Mouse (Mus musculus) mesoderm, embryonic 11.5 days (tissue): Measurements from ENCODE around the gene Rrp8.

Source experiments
- DNase-seq: peaks from one replicate; pipeline ENCODE4 v3.0.0-alpha.2; 2012; ENCODE audit warnings: low read depth, low spot score

The Rrp8 gene

DNA sequence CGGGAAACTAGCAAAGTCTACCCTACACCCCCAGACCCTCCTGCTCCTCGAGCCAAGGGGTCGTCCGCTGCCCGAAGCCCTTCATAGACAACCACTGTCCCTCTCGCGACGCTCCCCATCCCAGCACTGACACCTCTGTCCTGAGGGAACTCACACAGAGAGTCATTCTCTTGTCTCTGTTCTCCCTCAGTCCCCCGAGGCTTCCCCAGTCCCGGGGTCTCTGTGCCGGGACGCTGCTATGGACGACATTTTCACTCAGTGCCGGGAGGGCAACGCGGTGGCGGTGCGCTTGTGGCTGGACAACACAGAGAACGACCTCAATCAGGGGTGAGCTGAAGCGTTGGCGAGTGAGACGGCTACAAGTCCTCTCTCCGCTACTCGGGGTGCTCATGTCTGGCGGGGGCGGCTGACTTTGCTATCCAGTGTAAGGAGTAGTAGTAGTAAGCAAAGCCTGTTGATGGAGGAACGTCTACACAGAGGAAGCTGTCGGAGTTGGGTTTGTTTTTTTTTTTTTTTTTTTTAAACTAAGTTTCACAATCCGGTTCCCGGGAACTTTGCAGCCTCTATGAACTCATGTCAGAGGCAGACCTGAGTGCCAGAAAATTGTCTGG, at the start of gene Rrp8:
Gene Rrp8 (minus strand): TSS at position 475 of the 611 bp plus-strand sequence.
- DNase-seq: peak; percentile 54

DNA sequence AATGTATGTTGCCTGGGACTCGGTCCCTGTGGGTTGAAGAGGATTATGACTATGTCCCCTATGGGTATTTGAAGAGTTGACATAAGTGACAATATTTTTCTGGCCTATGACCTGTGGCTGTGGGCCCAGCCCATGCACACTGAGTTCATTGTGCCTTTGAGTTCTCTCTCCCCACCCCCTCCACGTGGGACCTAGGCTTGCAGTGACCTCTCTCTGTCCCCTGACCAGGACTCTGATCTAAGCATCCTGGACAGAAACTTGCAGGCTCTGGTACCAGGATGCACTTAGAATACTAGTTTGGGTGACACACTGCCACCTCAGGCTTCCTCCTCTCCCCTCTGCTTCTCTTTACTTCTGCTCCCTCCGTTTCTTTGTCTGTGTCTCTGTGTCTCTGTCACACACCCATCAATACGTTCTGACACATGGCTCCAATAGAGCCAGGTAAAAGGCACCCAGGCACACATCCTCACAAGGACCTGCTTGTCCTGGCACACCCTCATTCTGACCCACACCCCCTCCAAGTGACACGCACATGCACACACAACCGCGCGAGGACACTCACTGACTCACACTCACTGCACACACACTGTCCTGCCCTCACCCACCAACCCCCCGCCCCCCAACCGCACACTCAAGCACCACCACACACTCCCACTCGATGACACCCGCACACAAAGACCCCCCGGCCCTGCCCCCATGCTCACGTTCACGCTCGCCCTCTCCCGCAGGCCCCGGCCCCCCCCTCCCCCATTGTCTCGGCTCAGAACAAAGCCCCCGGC, 49.5 kb upstream of the Rrp8 start:
- peak; percentile 51 for DNase-seq

DNA sequence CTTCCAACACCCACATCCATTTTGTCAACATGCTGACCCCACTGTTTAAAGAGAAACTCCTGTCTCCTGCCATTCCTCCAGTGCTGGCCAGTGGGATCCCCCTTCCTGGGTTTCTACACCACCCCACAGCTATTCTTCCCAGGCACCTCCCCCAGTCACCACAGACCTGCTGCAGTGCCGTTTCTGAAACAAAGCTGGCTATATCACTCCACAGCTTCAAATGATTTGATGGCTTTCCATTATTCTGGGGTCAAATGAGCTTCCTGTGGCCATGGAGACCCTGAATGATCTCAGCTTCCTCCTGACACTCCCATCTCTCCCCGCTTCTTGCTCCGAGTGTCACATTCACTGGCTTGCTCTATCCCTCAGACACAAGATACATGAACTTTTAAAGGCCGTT, 47.4 kb upstream of the Rrp8 start:
- no peak for DNase-seq

DNA sequence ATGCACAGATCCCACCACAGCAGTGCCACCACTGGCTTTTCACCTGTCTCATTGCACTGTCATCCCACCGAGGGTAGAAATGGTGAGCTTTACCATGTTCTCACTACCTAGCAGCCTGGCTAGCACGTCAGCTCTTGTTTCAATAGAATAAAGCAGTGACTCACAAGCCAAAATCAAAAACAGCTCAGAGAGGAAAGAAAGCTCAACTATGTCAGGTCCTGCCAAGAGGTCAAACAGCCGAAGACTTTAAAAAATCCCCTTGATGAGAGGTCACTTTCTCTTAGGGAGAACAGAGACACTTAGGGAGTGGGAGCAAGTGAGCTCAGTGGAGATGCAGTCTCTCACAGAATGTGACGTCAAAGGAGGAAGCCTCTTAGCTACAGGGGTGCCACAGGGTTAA, 46.7 kb upstream of the Rrp8 start:
- DNase-seq: no peak

DNA sequence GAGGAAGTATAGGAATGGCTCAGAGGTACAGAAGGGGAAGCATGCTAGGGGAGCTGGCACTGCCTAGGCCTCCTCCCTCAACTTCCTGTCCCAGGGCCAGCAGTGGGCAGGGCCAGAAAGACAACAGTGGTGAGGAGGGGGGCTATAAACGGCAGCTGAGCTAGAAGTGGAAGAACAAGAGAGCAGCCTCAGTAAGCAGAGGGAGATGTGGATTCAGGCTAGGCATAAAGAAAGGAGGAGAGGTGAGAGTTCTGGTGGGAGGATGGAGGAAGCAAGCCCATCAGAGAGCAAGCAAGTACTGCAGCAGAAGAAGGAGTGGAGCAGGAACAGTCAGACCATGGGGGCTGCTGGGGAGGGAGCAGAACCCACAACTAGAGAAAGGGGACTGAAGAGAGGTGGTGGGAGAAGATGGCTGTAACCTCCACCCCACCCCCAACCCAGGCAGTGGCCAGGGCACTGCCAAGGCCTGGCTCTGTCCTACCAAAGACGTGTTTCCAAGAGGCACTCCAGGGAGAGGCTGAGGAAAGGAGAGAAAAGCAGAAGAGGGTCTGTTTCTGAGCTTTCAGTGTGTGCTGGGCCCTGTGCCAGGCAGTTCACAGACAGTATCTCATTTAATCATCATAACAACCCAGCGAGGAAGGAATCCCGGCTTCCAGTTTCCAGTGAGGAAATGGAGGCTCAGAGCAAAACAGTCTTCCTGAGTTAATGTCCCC, 41.5 kb upstream of the Rrp8 start:
- DNase-seq: no peak

DNA sequence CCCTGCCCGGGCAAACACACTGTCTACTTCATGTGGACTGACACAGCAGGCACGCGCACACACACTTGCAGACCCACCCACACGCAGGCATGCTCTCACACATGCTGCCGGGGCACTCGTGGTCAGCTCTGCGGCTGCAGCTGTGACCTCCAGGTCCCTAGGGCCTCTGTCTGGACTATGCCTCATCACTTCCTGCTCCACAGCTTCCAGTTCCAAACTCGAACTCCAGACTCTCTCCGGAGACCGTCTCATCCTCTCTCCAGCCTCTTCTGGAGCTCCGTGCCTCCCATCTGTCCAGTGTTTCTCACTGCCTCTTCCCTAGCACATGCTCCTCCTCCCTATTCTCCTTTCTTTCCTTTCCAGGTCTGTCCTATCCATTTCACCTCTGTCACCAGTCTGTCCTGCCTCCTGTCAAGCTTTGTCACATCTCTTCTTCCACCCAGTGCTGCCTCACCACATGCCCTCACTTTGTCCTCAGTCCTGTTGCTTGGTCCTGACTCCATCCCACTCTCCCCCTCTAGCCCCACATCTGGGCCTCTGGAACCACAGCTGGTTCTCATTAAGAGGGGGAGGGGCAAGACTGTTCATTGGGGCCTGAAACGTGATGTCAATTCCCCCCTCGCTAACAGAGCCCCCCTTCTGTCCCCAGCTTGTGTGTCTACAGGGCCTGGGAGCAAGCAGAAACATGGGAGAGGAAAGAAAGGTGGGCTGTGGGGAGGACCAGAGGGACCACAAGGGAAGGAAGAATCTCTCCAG, 40.8 kb upstream of the Rrp8 start:
- peak; percentile 88 for DNase-seq

DNA sequence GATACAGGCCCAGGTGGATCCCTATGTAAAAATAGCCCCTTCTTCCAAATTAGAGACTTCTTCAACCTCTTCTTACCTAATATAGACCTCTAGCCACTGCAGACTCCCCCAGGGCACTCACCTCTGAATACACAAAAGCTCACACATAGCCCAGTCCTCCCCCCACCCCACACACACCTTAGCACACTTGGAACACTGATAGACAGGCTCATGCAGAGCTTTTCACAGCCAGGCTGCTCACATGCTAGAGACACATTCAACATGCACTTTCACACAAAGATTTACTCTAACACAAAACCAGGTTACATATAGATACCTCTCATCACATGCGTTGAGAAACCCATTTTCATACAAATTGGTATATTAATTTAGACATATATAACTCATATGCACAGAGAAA, 40.1 kb upstream of the Rrp8 start:
- DNase-seq: no peak

DNA sequence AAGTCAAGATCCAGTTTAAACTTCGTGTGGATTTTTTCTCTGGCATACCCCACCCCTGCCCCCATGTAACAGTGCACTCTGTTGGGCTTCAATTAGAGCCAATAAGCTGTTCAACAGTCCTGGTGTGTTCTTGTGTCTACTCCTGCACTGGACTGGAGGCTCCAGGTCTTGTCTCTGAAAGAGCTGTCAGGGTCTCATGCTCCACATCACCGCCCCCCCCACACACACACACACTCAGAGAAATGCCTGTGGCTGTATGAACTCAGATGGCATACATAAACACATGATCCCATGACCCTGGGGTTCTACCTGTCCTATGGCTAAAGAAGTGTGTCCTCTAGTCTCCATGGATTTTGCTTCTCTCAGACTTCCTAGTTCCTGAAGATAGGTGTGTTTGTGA, 38.8 kb upstream of the Rrp8 start:
- no peak for DNase-seq

DNA sequence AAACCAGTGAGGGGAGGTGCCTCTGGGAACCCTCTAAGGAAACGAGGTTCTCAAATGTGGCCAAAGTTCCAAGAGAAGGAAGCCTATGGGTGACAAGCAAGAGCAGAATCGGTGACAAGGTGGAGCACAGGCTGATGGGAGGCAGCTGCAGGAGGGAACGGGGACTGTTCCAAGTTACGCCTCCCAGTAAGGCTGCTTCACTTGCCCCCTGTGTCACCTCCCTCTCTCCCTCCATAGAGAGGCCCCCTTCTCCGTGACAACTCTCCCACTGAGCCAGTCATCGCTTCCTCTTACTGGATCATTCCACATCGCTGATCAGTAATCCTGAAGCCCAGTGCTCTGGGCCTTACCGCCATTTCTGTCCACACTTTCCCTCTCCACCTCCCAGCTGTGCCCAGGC, 37.5 kb upstream of the Rrp8 start:
- DNase-seq: no peak

DNA sequence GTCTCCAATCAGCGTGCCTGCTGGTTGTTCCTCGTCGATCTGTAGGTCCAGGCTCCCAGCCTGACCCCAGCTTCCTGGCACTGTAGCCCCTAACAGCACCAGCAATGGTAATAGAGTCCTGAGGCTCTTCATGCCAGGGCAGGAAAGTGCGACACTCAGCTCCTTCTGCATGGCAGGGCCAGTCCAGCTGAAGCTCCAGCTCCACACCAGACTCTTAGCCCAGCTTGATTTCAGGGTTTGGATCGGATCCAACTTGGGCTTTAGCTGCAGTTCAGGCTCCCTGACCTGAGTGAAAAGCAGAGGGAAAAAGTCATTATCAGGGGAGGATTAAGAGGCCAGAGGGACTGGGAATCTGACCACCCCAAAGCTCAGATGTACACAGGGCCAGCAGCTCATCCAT, 35.9 kb upstream of the Rrp8 start:
- no peak for DNase-seq

DNA sequence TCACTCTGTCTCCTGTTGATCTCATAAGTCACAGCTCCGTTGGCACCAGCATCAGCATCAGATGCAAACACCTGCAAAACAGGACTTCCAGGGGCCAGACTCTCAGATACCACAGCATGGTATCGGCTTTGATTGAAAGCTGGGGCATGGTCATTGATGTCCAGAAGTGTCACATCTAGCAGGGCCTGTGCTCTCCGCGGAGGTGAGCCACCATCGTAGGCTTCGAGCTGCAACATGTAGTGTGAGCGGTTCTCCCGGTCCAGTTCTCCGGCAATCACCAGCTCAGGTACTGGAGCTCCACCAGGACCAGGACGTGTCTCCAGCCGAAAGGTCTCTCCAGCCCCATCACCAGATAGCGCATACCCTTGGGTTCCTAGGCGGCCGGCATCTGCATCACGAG, 35.1 kb upstream of the Rrp8 start:
- DNase-seq: no peak

DNA sequence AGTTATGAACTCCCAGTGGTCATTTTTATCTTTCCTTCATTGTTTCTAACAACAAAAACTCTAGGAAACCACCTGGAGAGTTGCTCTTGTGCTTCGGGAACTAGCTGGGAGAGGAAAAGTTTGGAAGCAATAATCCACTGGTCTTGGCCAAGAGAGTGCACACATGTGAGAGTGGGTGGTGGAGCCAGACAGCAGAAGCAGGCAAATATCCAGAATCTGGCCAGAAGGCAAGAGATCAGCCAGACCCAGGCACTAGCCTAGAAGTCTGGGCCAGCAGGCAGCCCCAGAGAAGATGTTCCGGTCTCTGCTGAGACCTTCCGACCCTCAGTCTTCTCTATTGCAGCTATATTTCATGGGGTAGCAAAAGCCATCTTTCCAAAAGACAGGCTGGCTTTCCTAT, 32.8 kb upstream of the Rrp8 start:
- DNase-seq: no peak

DNA sequence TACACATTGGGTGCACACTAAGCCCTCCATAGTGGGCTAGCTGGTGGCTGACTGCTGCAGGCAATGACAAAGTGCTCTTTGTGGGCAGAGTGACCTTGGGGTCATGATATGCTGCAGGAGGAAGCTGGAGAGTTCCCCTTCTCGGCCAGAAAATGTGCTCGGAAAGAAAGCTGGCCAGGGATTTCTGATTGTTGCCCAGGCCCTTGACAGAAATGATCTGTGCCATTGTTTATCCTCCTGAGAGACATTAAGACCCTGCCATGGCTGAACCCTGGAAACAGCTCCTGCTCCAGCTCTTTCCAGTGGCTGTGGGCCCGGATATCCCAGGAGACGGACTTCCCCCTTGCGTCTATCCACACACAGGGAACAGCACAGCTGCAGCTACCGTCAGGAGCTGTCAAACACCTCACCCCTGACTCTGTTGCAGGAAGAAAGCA, 30.6 kb upstream of the Rrp8 start:
- DNase-seq: peak; percentile 60

DNA sequence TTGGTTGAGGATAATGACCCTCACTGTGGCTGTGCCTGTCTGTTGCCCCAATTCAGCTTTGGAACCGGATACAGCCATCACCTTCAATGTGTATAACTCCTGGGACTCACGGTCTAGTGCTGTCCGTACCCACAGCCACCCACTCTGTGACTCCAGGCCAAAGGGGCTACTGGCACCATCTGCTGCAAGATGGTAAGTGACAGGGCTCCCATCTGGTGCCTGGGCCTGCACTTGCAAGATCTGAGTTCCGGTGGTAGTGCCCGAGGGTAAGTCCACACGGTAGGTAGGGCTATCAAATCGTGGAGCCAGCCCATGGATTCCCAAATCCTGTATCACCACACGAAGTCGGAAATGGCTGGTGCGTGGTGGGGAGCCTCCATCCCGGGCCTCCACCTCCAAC, 27.1 kb upstream of the Rrp8 start:
- no peak for DNase-seq

DNA sequence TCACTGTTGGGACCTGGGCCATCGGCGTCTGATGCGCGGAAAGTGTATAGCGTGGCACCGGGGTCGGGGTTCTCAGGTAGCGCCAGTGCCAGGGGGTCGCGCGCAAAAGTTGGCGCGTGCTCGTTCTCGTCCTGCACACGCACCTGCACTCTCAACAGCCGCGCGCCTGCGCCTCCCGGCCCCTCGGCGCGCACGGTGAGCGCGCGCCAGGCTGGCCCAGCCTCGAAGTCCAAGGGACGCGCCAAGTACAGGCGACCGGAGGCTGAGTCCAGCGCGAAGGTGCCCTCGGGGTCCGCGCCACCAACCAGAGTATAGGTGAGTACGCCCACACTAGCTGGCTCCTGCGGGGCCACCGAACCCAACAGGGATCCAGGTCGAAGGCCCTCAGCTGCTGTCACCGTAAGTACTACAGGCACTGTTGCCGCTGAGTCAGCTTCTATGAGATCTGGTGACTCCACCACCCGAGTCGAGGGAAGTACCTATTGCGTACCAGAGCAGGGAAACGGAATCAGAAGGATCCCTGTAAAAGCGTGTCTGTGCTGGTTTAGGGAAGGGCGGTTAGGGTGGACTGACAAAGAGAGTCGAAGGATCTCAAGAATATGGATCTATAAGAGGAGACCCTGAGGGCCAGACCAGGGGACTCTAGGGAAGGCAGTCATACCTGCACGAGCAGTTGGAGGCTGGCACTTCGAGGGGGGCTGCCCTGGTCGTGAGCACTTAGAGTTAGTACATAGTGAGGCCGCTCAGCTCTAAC, 25.5 kb upstream of the Rrp8 start:
- DNase-seq: no peak

DNA sequence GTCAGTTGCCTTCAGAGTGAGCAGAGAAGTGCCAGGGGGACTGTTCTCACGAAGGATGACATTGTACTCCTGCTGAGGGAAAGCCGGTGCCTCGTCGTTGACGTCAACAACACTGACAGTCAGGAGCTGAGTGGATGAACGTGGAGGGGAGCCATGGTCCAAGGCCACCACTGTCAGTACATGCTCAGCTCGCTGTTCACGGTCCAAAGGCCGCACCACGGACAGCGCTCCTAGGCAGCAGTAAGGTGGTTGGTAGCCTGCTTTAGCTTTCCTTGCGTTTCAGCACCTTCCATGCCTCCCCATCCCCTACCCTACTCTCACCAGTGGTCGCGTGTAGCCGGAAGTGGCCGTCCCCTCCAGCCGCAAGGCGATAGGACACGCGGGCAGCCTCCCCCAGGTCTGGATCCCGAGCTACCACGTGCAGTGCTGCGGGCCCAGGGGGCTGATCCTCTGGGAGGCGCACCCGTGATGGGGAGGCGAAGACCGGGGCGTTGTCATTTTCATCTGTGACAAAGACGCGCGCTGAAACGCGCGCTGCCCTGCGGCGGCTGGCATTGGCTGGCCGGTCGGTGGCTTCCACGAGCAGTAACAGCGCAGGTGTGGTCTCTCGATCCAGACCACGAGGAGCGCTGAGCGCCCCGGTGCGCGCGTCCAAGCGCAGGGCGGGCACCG, 24.8 kb upstream of the Rrp8 start:
- no peak for DNase-seq

DNA sequence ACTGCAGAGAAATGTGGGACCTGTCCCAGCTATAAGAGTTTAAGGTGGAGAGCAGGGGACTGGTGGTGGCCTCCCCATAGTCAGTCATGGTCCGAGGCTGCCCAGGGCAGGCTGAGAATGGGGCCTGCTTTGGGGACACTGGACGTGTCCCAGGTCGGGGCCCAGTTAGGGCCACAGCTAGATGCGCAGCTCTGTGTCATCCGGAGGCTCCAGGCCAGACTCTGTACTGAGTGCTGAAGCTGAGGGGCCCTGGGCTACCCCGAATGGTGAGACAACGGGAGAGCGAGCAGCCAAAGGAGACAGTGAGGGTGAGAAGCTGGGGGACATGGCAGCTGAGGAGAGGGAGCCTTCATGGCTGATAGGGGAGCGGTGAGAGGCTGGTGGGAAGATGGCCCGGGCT, 16.1 kb upstream of the Rrp8 start:
- no peak for DNase-seq

DNA sequence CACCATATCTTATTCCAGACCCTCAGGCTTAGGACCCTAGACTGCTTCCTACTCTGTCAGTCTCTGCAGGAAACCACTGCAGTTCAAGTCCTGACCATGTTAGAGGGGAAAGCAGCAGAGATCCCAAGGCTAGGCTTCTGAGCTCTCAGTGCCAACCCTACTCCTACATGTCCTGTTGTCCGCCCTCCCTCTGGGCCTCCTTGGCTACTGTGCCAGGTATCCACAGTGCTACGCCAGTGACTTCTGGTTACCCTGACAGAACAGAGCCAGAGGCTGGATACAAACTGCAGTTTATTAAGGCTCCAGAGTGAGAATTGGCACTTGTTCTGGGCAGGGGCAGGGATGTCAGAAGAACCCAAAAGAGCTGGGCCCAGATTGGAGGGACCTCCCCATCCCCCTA, 15.5 kb upstream of the Rrp8 start:
- no peak for DNase-seq

DNA sequence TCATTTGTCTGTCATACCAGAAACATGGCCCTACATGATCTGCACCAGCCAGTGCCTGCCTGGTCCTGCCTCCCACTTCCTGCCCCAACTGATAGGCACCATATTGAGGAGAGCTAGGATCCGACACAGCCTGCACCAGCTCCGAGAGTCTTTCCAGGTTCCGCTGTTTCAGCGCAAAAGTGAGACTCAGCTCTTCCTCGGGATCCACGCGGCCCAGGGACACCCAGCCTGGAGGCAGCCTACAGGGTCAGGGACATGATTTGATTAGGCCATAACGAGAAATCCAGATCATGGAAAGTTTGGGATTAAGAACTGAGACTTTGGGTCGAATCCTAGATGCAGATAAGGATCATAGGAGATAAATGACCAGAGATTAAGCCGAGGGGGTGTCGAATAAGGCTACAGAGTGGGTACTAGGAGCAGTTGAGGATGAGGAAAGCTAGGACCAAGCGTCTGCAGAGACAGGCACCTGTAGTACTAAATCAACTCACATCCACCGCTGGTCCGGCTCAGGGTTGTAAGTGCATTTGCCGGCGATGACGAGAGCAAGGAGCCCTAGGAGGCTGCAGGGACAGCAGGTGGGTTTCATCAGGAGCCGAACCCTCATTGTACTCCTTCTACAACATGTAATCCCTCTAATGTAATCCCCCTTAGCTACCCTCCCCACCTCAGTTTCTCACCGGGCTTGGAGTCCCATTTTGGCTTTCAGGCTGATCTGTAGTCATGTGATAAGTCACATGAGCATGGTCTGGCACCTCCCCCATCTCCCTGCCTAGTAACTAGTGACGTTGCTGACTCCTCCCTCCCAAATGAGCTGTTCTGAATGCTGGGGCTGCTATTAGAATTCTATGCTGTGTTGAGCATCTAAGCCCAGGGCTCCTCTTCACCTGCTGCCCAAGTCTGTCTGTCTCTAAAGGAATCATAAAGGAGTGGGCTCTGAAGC, 14.6 kb upstream of the Rrp8 start, which contains the start of gene Tpp1:
Gene Tpp1 (minus strand): TSS at position 745 of the 943 bp plus-strand sequence.
- DNase-seq: peak; percentile 93

DNA sequence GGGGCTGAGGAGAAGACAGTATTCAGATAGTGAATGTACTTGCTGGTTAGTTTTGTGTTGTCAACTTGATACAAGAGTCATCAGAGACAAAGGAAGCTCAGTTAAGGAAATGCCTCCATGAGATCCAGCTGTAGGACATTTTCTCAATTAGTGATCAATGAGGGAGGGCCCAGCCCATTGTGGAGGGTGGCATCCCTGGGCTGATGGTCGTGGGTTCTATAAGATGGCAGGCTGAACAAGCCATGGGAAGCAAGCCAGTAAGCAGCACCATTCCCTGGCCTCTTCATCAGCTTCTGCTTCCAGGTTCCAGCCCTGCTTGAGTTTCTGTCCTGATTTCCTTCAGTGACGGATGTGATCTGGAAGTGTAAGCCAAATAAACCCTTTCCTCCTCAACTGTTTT, 10.6 kb upstream of the Rrp8 start:
- DNase-seq: no peak
